Mouse (Mus musculus): ENCODE data around the gene Gm21818.
"Not testable (repeated sequence)": the region's sequence is repeated elsewhere in the genome, so short reads cannot be mapped to it uniquely, and the experiment has no call there.

- not testable (repeated sequence) for TF ChIP-seq POLR2A (IDR thresholded peaks at IDR 0.05; ENCODE audit: insufficient read depth, low read depth, low read length); CTCF (IDR thresholded peaks at IDR 0.05)
These were observed 24.1 kb downstream of the Gm21818 start for GRCm38 (mm10) chr13:120196189-120196821.

All from heart, adult 2 months (tissue).